Mouse (Mus musculus) MN1 (cell line): ENCODE data around the gene Ifne.
"Not testable (repeated sequence)": the region's sequence is repeated elsewhere in the genome, so short reads cannot be mapped to it uniquely, and the experiment has no call there.

ENCODE experiments used
- DNase-seq: peaks from one replicate; pipeline ENCODE4 v3.0.0-alpha.2; 2016; ENCODE audit warnings: low spot score

Gene Ifne

DNA sequence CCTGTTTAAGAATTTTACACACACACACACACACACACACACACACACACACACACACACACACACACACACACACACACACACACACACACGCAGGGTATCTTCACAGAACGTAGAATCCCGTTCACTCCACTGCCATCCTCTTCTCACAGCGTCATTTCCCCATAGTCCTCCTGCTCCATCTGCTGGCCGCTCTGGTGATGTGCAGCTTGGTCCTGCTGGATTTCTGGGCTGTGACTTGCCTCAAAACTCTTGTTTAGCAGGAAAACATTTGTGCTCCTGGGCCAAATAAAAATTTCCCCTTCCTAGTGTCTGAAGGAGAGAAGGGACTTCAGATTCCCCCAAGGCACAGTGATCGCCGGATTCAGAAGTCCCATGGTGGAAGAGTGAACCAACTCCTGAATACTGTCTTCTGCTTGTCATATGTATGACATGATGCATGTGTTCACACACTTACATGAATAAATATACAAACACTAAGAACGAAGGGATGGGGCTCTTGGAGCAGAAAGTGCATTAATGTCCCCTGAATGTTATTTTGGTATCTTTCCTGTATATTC, 12.6 kb downstream of the Ifne start:
- peak; percentile 62 for DNase-seq

GRCm38 (mm10) chr4:88865011-88865569, 14.9 kb downstream of the Ifne start:
- DNase-seq: no peak

DNA sequence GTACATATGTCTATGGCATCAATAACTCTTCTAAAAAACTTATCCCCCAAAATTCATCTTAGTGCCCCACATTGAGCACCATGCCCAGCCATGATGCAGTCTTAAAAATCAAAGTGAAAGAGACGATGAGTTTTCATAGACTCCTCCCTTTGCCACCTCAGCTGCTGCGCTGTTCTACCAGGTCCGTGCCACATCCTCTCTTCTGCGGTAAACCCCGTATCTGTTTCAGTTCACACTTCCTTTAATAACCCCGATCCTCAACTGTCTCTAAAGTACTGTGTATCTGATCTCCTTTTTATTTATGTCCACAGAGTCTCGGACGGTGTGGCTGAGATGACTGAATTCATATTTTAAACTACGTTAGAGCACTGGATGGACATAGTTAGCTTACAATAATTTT, 15.4 kb downstream of the Ifne start:
- DNase-seq: no peak

DNA sequence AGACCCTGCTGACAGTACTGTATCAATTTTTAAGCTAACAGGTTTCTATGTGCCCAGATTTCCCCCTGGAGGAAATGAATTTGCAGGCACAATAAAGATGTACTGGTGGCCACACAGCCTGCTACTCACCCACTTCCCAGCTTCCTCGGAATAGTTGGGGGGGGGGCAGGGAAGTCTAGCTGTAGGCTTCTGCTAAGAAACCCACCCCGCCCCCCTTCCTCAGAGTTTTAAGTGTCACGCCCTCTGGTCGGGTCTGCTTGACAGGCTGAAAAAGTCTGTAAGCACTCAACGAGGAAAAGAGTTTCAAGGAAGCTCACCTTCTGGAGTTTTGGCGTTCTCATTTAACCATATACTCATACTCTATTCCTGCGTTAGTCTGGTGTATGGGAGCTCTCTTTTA, 16.7 kb downstream of the Ifne start:
- DNase-seq: no peak

DNA sequence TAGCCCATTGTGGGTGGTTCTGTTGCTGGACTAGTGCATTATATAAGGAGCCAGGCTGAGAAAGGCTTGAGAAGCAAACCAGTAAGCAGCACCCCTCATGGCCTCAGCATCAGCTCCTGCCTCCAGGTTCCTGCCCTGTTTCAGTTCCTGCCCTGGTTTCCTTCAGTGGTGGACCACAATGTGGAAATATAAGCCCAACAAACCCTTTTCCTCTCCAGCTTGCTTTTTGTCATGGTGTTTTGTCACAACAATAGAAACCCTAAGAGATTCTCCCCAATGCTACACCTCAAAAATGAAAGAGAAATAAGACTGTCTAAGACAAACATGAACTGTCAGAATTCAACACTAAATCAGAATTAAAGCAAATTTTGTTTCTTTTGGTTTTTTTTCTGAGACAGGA, 20.8 kb downstream of the Ifne start:
- no peak for DNase-seq

DNA sequence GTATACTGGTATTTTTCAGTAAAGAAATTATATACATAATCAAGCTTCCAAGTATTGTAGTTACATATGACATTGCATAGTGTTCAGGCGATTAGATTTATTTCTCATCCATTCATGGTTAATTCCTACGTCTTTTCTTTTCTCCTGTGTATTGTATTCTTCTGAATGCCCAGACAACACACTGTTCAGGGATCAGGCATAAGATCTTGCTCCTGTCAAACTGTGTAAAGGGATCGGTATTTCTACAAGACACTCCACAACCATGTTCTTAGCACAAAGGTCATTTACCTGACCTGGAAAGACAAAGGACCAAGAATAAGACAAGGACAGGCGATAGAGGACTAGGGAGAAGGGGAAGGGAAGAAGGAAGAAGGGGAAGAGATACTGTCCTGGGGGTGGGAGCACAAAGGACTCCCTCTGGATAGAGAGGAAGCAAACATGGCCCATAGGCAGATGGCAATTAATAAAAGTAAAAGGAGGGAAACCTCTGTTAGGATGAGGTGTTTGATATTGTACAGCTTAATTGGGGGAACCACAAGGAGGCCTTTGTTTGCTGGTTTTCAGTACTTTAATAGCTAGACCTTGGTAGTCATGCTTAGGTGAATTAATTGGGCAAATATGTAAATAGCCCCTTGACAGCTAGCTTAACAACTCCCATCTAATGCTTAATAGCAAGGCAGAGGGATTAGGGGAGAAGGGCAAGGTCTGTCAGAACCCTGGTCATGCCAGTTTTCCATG, 28.8 kb downstream of the Ifne start:
- DNase-seq: no peak

- no peak for DNase-seq
These were observed 30.3 kb downstream of the Ifne start, which contains the start of gene Ifna1 for GRCm38 (mm10) chr4:88849698-88850097. TSS of gene Ifna1 (plus strand) at chr4:88850087.

DNA sequence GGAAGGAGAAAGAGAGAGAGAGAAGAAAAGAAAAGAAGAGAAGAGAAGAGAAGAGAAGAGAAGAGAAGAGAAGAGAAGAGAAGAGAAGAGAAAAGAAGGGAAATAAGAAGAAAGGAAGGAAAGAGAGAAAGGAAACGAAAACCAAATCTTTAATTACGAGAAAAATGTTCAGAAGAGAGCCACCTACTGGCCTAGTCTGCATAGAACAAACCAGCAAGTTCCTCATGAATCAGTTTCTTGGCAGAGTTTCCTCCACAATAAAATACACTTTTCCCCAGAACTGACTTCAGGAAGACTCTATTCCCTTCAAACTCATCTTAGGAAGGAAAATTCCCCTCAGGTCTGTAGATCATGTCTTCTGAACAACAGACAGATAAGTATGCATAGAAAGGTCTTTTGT, 34.7 kb downstream of the Ifne start:
- DNase-seq: no peak

- no peak for DNase-seq
These were observed 38.5 kb downstream of the Ifne start, which contains the start of gene Ifna4 for GRCm38 (mm10) chr4:88841438-88841911. TSS of gene Ifna4 (plus strand) at chr4:88841861.

GRCm38 (mm10) chr4:88840058-88840457, 39.9 kb downstream of the Ifne start:
- DNase-seq: no peak

DNA sequence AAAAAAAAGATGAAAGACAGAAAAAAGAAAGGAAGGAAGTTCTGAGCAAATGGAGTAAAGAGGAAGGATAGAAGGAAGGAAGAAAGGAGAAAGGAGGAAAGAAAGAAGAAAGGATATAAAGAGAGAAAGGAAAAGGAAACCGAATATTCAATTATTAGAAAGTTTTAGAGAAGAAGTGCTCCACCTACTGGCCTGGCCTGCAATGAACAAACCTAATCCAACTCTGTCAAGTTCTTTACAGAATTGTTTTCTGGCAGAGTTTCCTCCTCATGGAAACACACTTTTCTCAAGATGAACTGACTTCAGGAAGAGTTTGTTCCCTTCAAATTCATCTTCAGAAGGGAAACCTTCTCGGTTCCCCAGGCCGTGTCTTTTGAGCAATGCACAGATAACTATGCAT, 41.2 kb downstream of the Ifne start:
- no peak for DNase-seq

GRCm38 (mm10) chr4:88835225-88835624, 44.8 kb downstream of the Ifne start, which contains the start of gene Ifna5:
TSS of gene Ifna5 (plus strand) at chr4:88835525.
- not testable (repeated sequence) for DNase-seq

GRCm38 (mm10) chr4:88830523-88830922, 49.5 kb downstream of the Ifne start:
- DNase-seq: no peak
